Comparison of ENCODE assay signal across 13 mouse cellular contexts in genomic region chr2:166664506-166664905, GRCm38 (mm10). TPM values are rescaled to one million over a fixed set of nuclear protein-coding genes. Genes with fewer than 3 reads are reported as not detected.
DNase-seq lines count a peak whose midpoint lies in the region; ATAC-seq and TF ChIP-seq lines count a peak whose summit lies in the region.
"Had no signal": no experiment of that assay in that cellular context is flagged by ENCODE, and none has a peak within 500 bp of the region (broad histone marks: within the 10 kb centered on the region; RNA-seq: fewer than 3 reads in every experiment).

No protein-coding gene starts in this region.

- peaks cover 79% of the 10 kb centered on the region for H3K4me1 ChIP-seq in forebrain, embryonic 10.5 days
- peaks cover 70% of the 10 kb centered on the region for H3K4me1 ChIP-seq in forebrain, embryonic 12.5 days
- peaks cover 25% of the 10 kb centered on the region for H3K4me1 ChIP-seq in cerebellum, adult 2 months (ENCODE audit: control insufficient read depth, insufficient read depth, low read length)

- no peak for TF ChIP-seq CTCF in left cerebral cortex, adult 2 months (IDR thresholded peaks at IDR 0.05)
- no peak for TF ChIP-seq CTCF in cerebellum, adult 2 months (IDR thresholded peaks at IDR 0.05; ENCODE audit: borderline replicate concordance, insufficient read depth, low read depth, low read length)

- H3K27me3 ChIP-seq in forebrain, embryonic 10.5 days (ENCODE audit: poor library complexity, severe bottlenecking): no peaks in the 10 kb centered on the region
- no peaks in the 10 kb centered on the region for H3K27me3 ChIP-seq in forebrain, embryonic 12.5 days
- H3K27me3 ChIP-seq in cerebellum, adult 2 months (ENCODE audit: control insufficient read depth, insufficient read depth, low read length): no peaks in the 10 kb centered on the region
- H3K27me3 ChIP-seq: heart, embryonic 15.5 days had no signal

- no peak for TF ChIP-seq POLR2A in cerebellum, adult 2 months (IDR thresholded peaks at IDR 0.05; ENCODE audit: borderline replicate concordance, insufficient read depth, low read length)

- WGBS in forebrain, embryonic 10.5 days: 87% methylated on average over 15 of the region's 15 CpGs
- 78% methylated on average over 15 of the region's 15 CpGs for WGBS in forebrain, embryonic 12.5 days
- 83% methylated on average over 15 of the region's 15 CpGs for WGBS in cerebellum, adult 2 months

- H3K27ac ChIP-seq in forebrain, embryonic 10.5 days: peak overlapping the region; percentile 86
- H3K27ac ChIP-seq in forebrain, embryonic 12.5 days: no peak overlapping the region
- peak overlapping the region; percentile 84 for H3K27ac ChIP-seq in left cerebral cortex, adult 2 months
- no peak overlapping the region for H3K27ac ChIP-seq in cerebellum, adult 2 months (ENCODE audit: insufficient read depth, low read length)
- H3K27ac ChIP-seq: heart, embryonic 15.5 days; liver, embryonic 14.5 days had no signal

- no peak overlapping the region for H3K4me3 ChIP-seq in forebrain, embryonic 10.5 days
- H3K4me3 ChIP-seq in forebrain, embryonic 12.5 days (replicated peaks): no peak overlapping the region
- H3K4me3 ChIP-seq in left cerebral cortex, adult 2 months: no peak overlapping the region
- no peak overlapping the region for H3K4me3 ChIP-seq in cerebellum, adult 2 months (replicated peaks; ENCODE audit: insufficient read depth, low read depth, low read length)
- H3K4me3 ChIP-seq: heart, embryonic 15.5 days; limb, embryonic 10.5 days had no signal

- ATAC-seq in forebrain, embryonic 12.5 days (ENCODE audit: low FRiP score): no peak

- no peaks in the 10 kb centered on the region for H3K9me3 ChIP-seq in forebrain, embryonic 10.5 days
- no peaks in the 10 kb centered on the region for H3K9me3 ChIP-seq in forebrain, embryonic 12.5 days
- H3K9me3 ChIP-seq: heart, embryonic 15.5 days; limb, embryonic 10.5 days had no signal

- H3K36me3 ChIP-seq in forebrain, embryonic 10.5 days (replicated peaks): no peaks in the 10 kb centered on the region
- no peaks in the 10 kb centered on the region for H3K36me3 ChIP-seq in forebrain, embryonic 12.5 days (replicated peaks)
- H3K36me3 ChIP-seq: heart, embryonic 15.5 days; limb, embryonic 10.5 days had no signal

- intact Hi-C loops in left cerebral cortex, adult 2 months (cut with DNase I): no loop called here

- no peak overlapping the region for H3K9ac ChIP-seq in forebrain, embryonic 12.5 days
- H3K9ac ChIP-seq: heart, embryonic 15.5 days; liver, embryonic 14.5 days had no signal

- no peak overlapping the region for H3K4me2 ChIP-seq in forebrain, embryonic 12.5 days
- H3K4me2 ChIP-seq: heart, embryonic 15.5 days had no signal

- DNase-seq in forebrain, embryonic 10.5 days (ENCODE audit: extremely low spot score, low spot score): no peak
- DNase-seq in layer of hippocampus, adult 18-20 months (ENCODE audit: low spot score in 2 of 2): peak; percentile 44 to 57
- no peak for DNase-seq in layer of hippocampus, adult 11-12 months (ENCODE audit: low spot score)
- peak; percentile 75 for DNase-seq in right cerebral cortex, adult 18-20 months
- DNase-seq in right cerebral cortex, postnatal 25 days: no peak
- no peak for DNase-seq in left cerebral cortex, adult 2 months (ENCODE audit: extremely low spot score in 1 of 2, low spot score in 2 of 2)
- no peak for DNase-seq in cerebellum, adult 2 months
- DNase-seq: adrenal gland, postnatal 36 days; cerebellum, adult 11-12 months had no signal

RNA-seq across cellular contexts. Expression of gene Prex1, which starts 49.1 kb away (rescaled TPM):
- polyA plus RNA-seq in forebrain, embryonic 10.5 days (2016; fragmentation: Nextera tagmentation; extraction: Ambion mirVana): 24.3 and 25.5 TPM in 2 replicates
- 29.9 and 30.7 TPM in 2 replicates for polyA plus RNA-seq in forebrain, embryonic 12.5 days (2016; fragmentation: Nextera tagmentation; extraction: Ambion mirVana)
- 10 to 100 TPM; 67.8 to 68.8 TPM for total RNA-seq in layer of hippocampus, adult 18-20 months (2021)
- 100 to 1,000 TPM; 110 to 115 TPM for total RNA-seq in left cerebral cortex, adult 2 months (2021)
- polyA plus RNA-seq in cerebellum, adult 2 months (2012; rRNA removed): 70.1 and 74.3 TPM in 2 replicates

Comparison
In these comparisons a context has a peak if more than half of its experiments do, and no peak if none do; other contexts are left out.
1. DNase-seq: peak in layer of hippocampus, adult 18-20 months (2 of 2) and right cerebral cortex, adult 18-20 months (single experiment); none in forebrain, embryonic 10.5 days (single experiment), layer of hippocampus, adult 11-12 months (single experiment), right cerebral cortex, postnatal 25 days (single experiment), left cerebral cortex, adult 2 months (0 of 2) and cerebellum, adult 2 months (0 of 2).
2. H3K27ac ChIP-seq: peak in forebrain, embryonic 10.5 days (single experiment) and left cerebral cortex, adult 2 months (single experiment); none in forebrain, embryonic 12.5 days (single experiment) and cerebellum, adult 2 months (single experiment).